Mouse (Mus musculus) spleen, adult 2 months (tissue): ENCODE data around the gene Rpl11.

Experiments used
- CTCF ChIP-seq: fragments of 200-500 bp; IDR thresholded peaks from 2 replicates; pipeline ENCODE4 v1.5.1; 2011; ENCODE audit warnings: mild to moderate bottlenecking, inconsistent platforms; ENCODE audit not compliant: insufficient read depth, insufficient read length, insufficient replicate concordance; ENCODE audit errors: extremely low read depth
- POLR2A ChIP-seq: fragments of 200-500 bp; IDR thresholded peaks from 2 replicates; pipeline ENCODE4 v1.6.1; 2011; ENCODE audit warnings: low read depth, low read length, inconsistent platforms

GRCm38 (mm10) chr4:136047626-136048025 is 5.6 kb downstream of the Rpl11 start:
- no peak for TF ChIP-seq CTCF
- no peak for TF ChIP-seq POLR2A
